Mouse (Mus musculus) limb, embryonic 14.5 days (tissue): ENCODE data around the gene Wars2. TPM values are rescaled to one million over a fixed set of nuclear protein-coding genes. Genes with fewer than 3 reads are reported as not detected.

Experiments
- ATAC-seq: fragments of 200-750 bp; cut with Nextera tagmentation; 2 replicates; pipeline ENCODE4 v1.8.0; 2017; ENCODE audit warnings: low read depth, moderate number of reproducible peaks, moderate TSS enrichment; ENCODE audit not compliant: low FRiP score
- DNase-seq: peaks from one replicate; pipeline ENCODE4 v3.0.0-alpha.2; 2015; ENCODE audit warnings: low spot score
- H3K27ac ChIP-seq: fragments of 300-500 bp; sonication (generic); replicated peaks from 2 replicates; pipeline ENCODE4 v1.5.1; 2014; ENCODE audit warnings: low read depth, mild to moderate bottlenecking, low read length, moderate library complexity, mixed read lengths
- H3K27me3 ChIP-seq: fragments of 300-500 bp; sonication (generic); 2 replicates; pipeline ENCODE4 v1.6.1; 2014; ENCODE audit warnings: low read length, mixed read lengths; ENCODE audit not compliant: control insufficient read depth, insufficient read depth
- H3K36me3 ChIP-seq: fragments of 300-500 bp; sonication (generic); 2 replicates; pipeline ENCODE4 v1.6.1; 2014; ENCODE audit warnings: mild to moderate bottlenecking, low read length, moderate library complexity, mixed read lengths; ENCODE audit not compliant: control insufficient read depth, insufficient read depth
- H3K4me1 ChIP-seq: fragments of 300-500 bp; sonication (generic); 2 replicates; pipeline ENCODE4 v1.6.1; 2014; ENCODE audit warnings: antibody characterized with exemption, low read length, mixed read lengths; ENCODE audit not compliant: control insufficient read depth, insufficient read depth
- H3K4me2 ChIP-seq: fragments of 300-500 bp; sonication (generic); replicated peaks from 2 replicates; pipeline ENCODE4 v1.6.1; 2014; ENCODE audit warnings: low read depth, mild to moderate bottlenecking, low read length, moderate library complexity; ENCODE audit not compliant: severe bottlenecking
- H3K4me3 ChIP-seq: fragments of 300-500 bp; sonication (generic); replicated peaks from 2 replicates; pipeline ENCODE4 v1.5.1; 2014; ENCODE audit warnings: low read length
- H3K9ac ChIP-seq: fragments of 300-500 bp; sonication (generic); 2 replicates; pipeline ENCODE4 v1.6.1; 2014; ENCODE audit warnings: mild to moderate bottlenecking, low read depth, low read length, moderate library complexity; ENCODE audit not compliant: severe bottlenecking
- H3K9me3 ChIP-seq: fragments of 300-500 bp; sonication (generic); 2 replicates; pipeline ENCODE4 v1.6.1; 2016; ENCODE audit warnings: low read length; ENCODE audit not compliant: control insufficient read depth
- POLR2A ChIP-seq: fragments of 200-500 bp; IDR thresholded peaks from 2 replicates; pipeline ENCODE4 v1.8.0; 2012; ENCODE audit warnings: inconsistent platforms, mild to moderate bottlenecking, moderate library complexity, borderline replicate concordance; ENCODE audit not compliant: insufficient read depth, insufficient read length; ENCODE audit errors: extremely low read depth
- WGBS: fragments of 180-500 bp; shearing (Covaris S2); extraction: QIAGEN DNeasy Blood & Tissue Kit; methylation state at CpG from one replicate; pipeline ENCODE4 v1.1.7; 2014; 5-methylcytosine and 5-hydroxymethylcytosine counted together
- polyA plus RNA-seq, 2 experiments: library from polyadenylated mRNA; depleted of rRNA in 1 of 2; stranded (reverse) in 1 of 2; unstranded in 1 of 2; fragments of >200 nt; fragmentation: Nextera tagmentation in 1 of 2; extraction: Ambion mirVana in 1 of 2; gene quantifications; 2 replicates each; pipeline versions ENCODE4 v1.2.1 to v1.2.3; 2012 to 2014

Gene Wars2
- polyA plus RNA-seq, 2 experiments: 8.7 to 10.9 TPM

DNA sequence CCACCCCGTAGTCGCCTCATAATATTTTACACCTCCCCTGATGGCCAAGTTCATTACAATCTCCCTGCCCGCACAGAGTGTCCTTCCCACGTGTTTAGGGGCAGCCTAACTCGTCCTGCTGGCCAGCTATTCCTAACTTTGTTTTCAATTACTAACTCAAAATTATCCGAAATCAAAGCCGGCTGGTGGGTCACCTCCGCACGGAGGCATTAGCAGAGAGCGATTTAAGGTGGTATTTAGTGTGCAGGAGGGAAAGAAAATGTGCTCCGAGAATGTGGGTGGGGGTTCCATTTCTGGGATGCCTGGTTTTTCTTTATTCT lies 108.6 kb downstream of the Wars2 start:
- Histone ChIP-seq H3K4me3 (peak overlapping the region; percentile 21; the same call in 1 of the 2 replicates), H3K27ac (peak overlapping the region; percentile 75), H3K27me3 (peaks cover 31% of the 10 kb centered on the region; the same call in 1 of the 2 replicates), H3K4me1 (peaks cover 41% of the 10 kb centered on the region), H3K36me3 (no peaks in the 10 kb centered on the region), H3K9me3 (no peaks in the 10 kb centered on the region), H3K4me2 (peak overlapping the region; percentile 56), H3K9ac (peak overlapping the region; percentile 49; the same call in 1 of the 2 replicates)
- TF ChIP-seq POLR2A: no peak
- DNase-seq (no peak), ATAC-seq (no peak)
- WGBS: 4% methylated on average over 11 of the region's 11 CpGs

DNA sequence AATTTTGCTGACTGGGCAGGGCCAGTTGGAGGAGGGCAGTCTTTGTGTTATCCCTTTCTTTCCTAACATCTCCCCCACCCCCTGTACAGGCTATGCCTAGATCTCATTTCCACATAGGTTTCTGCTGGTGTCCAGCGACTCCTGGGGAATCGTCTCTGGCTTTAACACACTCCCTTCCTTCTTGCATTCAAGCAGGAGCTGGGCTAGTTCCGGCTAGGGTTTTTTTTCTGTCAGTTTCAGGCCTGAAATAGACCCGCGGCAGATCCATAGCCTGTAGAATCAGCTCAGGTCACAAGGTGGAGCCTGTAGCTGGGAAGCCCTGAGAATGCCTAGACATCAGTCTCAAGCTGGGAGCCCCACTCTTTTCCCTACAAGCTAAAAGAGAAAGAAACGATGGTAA lies 109.0 kb downstream of the Wars2 start:
- Histone ChIP-seq H3K4me3 (peak overlapping the region; percentile 21; the same call in 1 of the 2 replicates), H3K36me3 (no peaks in the 10 kb centered on the region), H3K4me1 (peaks cover 39% of the 10 kb centered on the region), H3K27ac (peak overlapping the region; percentile 75), H3K9me3 (no peaks in the 10 kb centered on the region), H3K27me3 (peaks cover 30% of the 10 kb centered on the region; the same call in 1 of the 2 replicates), H3K9ac (peak overlapping the region; percentile 17; the same call in 1 of the 2 replicates), H3K4me2 (peak overlapping the region; percentile 56)
- DNase-seq (no peak), ATAC-seq (no peak)
- WGBS: 1% methylated on average over 6 of the region's 6 CpGs
- no peak for TF ChIP-seq POLR2A

DNA sequence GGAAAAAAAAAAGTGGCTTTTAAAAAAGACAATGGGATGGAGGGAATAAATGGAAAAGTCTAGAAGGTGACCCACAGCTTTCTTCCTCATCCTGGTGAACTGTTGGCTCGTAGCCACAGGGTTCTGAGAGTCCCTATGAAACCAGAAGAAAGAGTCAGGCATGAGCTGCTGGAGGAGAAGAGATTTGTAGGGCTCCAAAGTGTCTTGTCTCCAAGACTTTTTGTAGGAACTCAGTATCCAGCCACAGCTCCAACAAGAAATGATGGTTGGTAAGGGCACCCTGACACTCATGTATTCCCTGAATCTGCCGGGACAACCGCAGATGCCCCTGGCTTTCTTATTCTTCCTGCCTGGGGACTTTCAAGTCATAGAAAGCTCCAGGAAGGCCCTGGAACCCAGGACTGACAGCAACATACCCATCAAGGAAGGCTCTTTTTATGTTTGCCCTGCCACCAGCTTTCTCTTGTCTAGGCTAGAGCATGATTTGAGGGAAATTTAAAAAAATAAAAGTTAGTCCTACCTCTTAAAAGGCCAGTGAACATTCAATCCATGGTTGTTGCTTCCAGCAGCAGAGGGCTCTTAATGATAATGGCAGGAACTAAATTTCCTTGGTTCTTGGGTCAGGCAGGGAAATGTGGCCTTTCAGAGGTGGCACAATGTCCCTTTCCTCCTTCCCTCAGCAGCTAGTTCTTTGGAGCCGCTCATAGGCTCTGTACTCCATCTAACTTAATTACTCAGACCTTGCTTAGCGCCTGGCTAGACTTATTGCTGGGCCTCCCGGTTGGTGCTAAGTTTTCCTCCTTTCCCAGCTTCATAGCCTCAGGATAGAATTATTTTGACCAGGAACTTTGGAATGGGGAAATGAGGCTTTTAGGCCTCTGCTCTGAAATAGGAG lies 110.7 kb downstream of the Wars2 start:
- Histone ChIP-seq H3K36me3 (0 out of 2 replicates have a peak, but pooled peaks cover 1% of the 10 kb centered on the region), H3K4me3 (peak overlapping the region; percentile 80), H3K9ac (peak overlapping the region; percentile 98), H3K4me2 (peak overlapping the region; percentile 72), H3K27ac (peak overlapping the region; percentile 63), H3K4me1 (peaks cover 36% of the 10 kb centered on the region), H3K27me3 (peaks cover 17% of the 10 kb centered on the region; the same call in 1 of the 2 replicates), H3K9me3 (no peaks in the 10 kb centered on the region)
- no peak for DNase-seq
- no peak for TF ChIP-seq POLR2A
- 28% methylated on average over 6 of the region's 6 CpGs for WGBS
- no peak for ATAC-seq

DNA sequence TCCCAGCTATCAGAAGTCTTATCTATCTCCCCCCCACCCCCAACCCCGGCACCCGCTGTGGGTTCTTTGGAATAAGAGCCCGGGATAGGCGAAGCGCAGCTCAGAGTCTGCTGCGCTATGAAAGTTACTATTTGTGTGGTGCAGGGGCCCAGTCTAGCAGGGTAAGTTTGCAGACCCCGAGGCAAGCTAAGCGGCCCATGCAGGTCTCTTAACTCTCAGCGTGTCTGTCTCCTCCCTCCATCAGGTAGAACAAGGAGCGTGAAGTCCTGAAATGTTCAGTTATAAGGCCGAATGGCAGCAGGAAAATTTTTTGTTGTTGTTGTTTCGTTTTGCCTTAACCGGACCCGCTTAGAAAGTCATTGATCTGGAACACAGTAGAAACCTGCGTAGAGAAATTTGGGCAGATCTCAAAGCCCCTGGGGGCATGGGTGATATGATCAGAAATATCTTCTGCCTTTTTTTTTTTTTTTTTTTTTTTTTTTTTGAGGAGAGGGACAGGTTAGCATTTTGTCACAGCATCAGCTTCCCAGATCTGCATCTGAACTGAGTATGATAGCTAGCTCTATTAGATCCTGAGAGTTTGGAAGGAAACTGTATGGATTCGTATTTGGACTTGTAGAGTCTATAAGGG lies 111.7 kb downstream of the Wars2 start:
- no peak for TF ChIP-seq POLR2A
- peaks cover 14% of the 10 kb centered on the region for H3K27me3 ChIP-seq
- H3K4me2 ChIP-seq: peak overlapping the region; percentile 72
- H3K36me3 ChIP-seq: peaks cover 12% of the 10 kb centered on the region
- DNase-seq (no peak), ATAC-seq (no peak; the same call in 1 of the 2 replicates)
- peak overlapping the region; percentile 63 for H3K27ac ChIP-seq
- H3K4me3 ChIP-seq: peak overlapping the region; percentile 80
- 8% methylated on average over 16 of the region's 16 CpGs for WGBS
- H3K9me3 ChIP-seq: no peaks in the 10 kb centered on the region
- peaks cover 43% of the 10 kb centered on the region for H3K4me1 ChIP-seq
- H3K9ac ChIP-seq: peak overlapping the region; percentile 98

DNA sequence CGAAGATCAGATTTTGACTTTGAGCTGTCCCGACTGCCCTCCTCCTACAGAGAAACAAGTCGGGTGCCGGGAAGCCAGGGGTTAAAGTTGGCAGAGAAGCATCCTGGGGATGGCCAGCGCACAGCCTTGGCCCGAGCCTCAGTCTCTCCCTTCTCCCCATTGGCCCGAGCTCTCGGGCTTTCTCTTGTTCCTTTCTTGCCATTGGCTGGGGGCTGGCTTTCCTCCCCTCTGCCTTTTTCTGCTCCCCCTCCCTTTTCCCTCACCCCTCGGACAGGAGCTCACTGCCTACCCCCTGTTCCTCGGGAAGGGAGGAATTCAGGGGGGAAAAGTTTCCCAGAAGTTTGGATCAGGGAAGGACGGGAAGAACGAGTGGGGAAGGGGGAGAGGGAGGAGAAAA lies 112.2 kb downstream of the Wars2 start:
- DNase-seq (peak; percentile 94), ATAC-seq (peak; percentile 87)
- H3K9me3 ChIP-seq: no peaks in the 10 kb centered on the region
- peak overlapping the region; percentile 98 for H3K9ac ChIP-seq
- H3K36me3 ChIP-seq: peaks cover 17% of the 10 kb centered on the region
- peak overlapping the region; percentile 98 for H3K27ac ChIP-seq
- peak overlapping the region; percentile 72 for H3K4me2 ChIP-seq
- TF ChIP-seq POLR2A: no peak
- peaks cover 41% of the 10 kb centered on the region for H3K4me1 ChIP-seq
- H3K27me3 ChIP-seq: peaks cover 13% of the 10 kb centered on the region
- 2% methylated on average over 12 of the region's 12 CpGs for WGBS
- H3K4me3 ChIP-seq: peak overlapping the region; percentile 80
